Mouse (Mus musculus) lung, embryonic 15.5 days (tissue): Measurements from ENCODE around the gene Rnase2b. TPM values are rescaled to one million over a fixed set of nuclear protein-coding genes. Genes with fewer than 3 reads are reported as not detected.
"Not testable (repeated sequence)": the region's sequence is repeated elsewhere in the genome, so short reads cannot be mapped to it uniquely, and the experiment has no call there.

Source experiments
- ATAC-seq: fragments of 200-750 bp; cut with Nextera tagmentation; 2 replicates; pipeline ENCODE4 v1.8.0; 2017; ENCODE audit warnings: moderate number of reproducible peaks, borderline replicate concordance; ENCODE audit not compliant: low FRiP score, low TSS enrichment; ENCODE audit errors: extremely low read depth
- H3K27ac ChIP-seq: fragments of 300-500 bp; sonication (generic); 2 replicates; pipeline ENCODE4 v1.5.1; 2015; ENCODE audit warnings: moderate library complexity, mild to moderate bottlenecking, inconsistent platforms
- H3K27me3 ChIP-seq: fragments of 300-500 bp; sonication (generic); 2 replicates; pipeline ENCODE4 v1.6.1; 2015; ENCODE audit warnings: inconsistent platforms
- H3K36me3 ChIP-seq: fragments of 300-500 bp; sonication (generic); 2 replicates; pipeline ENCODE4 v1.6.1; 2015; ENCODE audit warnings: inconsistent platforms
- H3K4me1 ChIP-seq: fragments of 300-500 bp; sonication (generic); 2 replicates; pipeline ENCODE4 v1.6.1; 2015; ENCODE audit warnings: inconsistent platforms
- H3K4me2 ChIP-seq: fragments of 300-500 bp; sonication (generic); 2 replicates; pipeline ENCODE4 v1.6.1; 2015; ENCODE audit warnings: inconsistent platforms, mild to moderate bottlenecking, moderate library complexity
- H3K4me3 ChIP-seq: fragments of 300-500 bp; sonication (generic); 2 replicates; pipeline ENCODE4 v1.5.1; 2015; ENCODE audit warnings: mild to moderate bottlenecking, inconsistent platforms
- H3K9ac ChIP-seq: fragments of 300-500 bp; sonication (generic); 2 replicates; pipeline ENCODE4 v1.6.1; 2015; ENCODE audit warnings: inconsistent platforms
- H3K9me3 ChIP-seq: fragments of 300-500 bp; sonication (generic); 2 replicates; pipeline ENCODE4 v1.6.1; 2016; ENCODE audit warnings: inconsistent platforms
- WGBS: fragments of 180-500 bp; shearing (Covaris S2); methylation state at CpG from one replicate; pipeline ENCODE4 v1.1.7; 2015; 5-methylcytosine and 5-hydroxymethylcytosine counted together
- polyA plus RNA-seq: library from polyadenylated mRNA; unstranded; fragments of >200 nt; fragmentation: Nextera tagmentation; extraction: Ambion mirVana; gene quantifications from 2 replicates; pipeline ENCODE4 v1.2.1, GENCODE M21; 2015

Gene Rnase2b
- not detected in 2 replicates for polyA plus RNA-seq

- H3K36me3 ChIP-seq, H3K9me3 ChIP-seq, H3K4me2 ChIP-seq, H3K4me1 ChIP-seq, H3K4me3 ChIP-seq, H3K27ac ChIP-seq, H3K9ac ChIP-seq, H3K27me3 ChIP-seq, ATAC-seq: not testable (repeated sequence)
- WGBS, result 84% methylated on average over 3 of the region's 3 CpGs
Measured at GRCm38 (mm10) chr14:51161976-51162375, at the start of gene Rnase2b. Rnase2b (plus strand) TSS chr14:51162260.

- Histone ChIP-seq H3K4me2 (no peak overlapping the region), H3K27ac (no peak overlapping the region), H3K27me3 (no peaks in the 10 kb centered on the region), H3K4me3 (no peak overlapping the region), H3K36me3 (no peaks in the 10 kb centered on the region), H3K9ac (no peak overlapping the region), H3K4me1 (no peaks in the 10 kb centered on the region), H3K9me3 (no peaks in the 10 kb centered on the region)
- ATAC-seq, result no peak
- WGBS, result 41% methylated on average over 9 of the region's 9 CpGs
Measured at GRCm38 (mm10) chr14:51113476-51113875, 48.6 kb upstream of the Rnase2b start.

GRCm38 (mm10) chr14:51113916-51114560, 48.0 kb upstream of the Rnase2b start, which contains the start of gene Eddm3b:
Eddm3b (plus strand) TSS chr14:51114426.
- Histone ChIP-seq H3K9ac (no peak within 1 kb of the TSS), H3K36me3 (no peaks in the 10 kb centered on the region), H3K27ac (no peak within 1 kb of the TSS), H3K4me2 (no peak within 1 kb of the TSS), H3K4me1 (no peaks in the 10 kb centered on the region), H3K27me3 (no peaks in the 10 kb centered on the region), H3K4me3 (no peak within 1 kb of the TSS), H3K9me3 (no peaks in the 10 kb centered on the region)
- no peak for ATAC-seq
- 48% methylated on average over 12 of the region's 12 CpGs for WGBS

- Histone ChIP-seq H3K27me3 (no peaks in the 10 kb centered on the region), H3K9ac (no peak overlapping the region), H3K4me2 (no peak overlapping the region), H3K9me3 (no peaks in the 10 kb centered on the region), H3K36me3 (no peaks in the 10 kb centered on the region), H3K4me3 (no peak overlapping the region), H3K4me1 (no peaks in the 10 kb centered on the region), H3K27ac (no peak overlapping the region)
- no peak for ATAC-seq
- WGBS, result 76% methylated on average over 6 of the region's 6 CpGs
Measured at GRCm38 (mm10) chr14:51125684-51126083, 36.4 kb upstream of the Rnase2b start.

- Histone ChIP-seq H3K36me3 (no peaks in the 10 kb centered on the region), H3K4me2 (no peak overlapping the region), H3K4me1 (no peaks in the 10 kb centered on the region), H3K27me3 (no peaks in the 10 kb centered on the region), H3K27ac (no peak overlapping the region), H3K9ac (no peak overlapping the region), H3K9me3 (no peaks in the 10 kb centered on the region), H3K4me3 (no peak overlapping the region)
- WGBS, result 44% methylated on average over 2 of the region's 2 CpGs
- peak; percentile 42; the same call in 1 of the 2 replicates for ATAC-seq
Measured at GRCm38 (mm10) chr14:51127648-51128258, 34.3 kb upstream of the Rnase2b start.

GRCm38 (mm10) chr14:51128775-51129623, 33.1 kb upstream of the Rnase2b start:
- Histone ChIP-seq H3K4me1 (no peaks in the 10 kb centered on the region), H3K9ac (no peak overlapping the region), H3K9me3 (no peaks in the 10 kb centered on the region), H3K4me2 (no peak overlapping the region), H3K4me3 (no peak overlapping the region), H3K27ac (no peak overlapping the region), H3K27me3 (no peaks in the 10 kb centered on the region), H3K36me3 (no peaks in the 10 kb centered on the region)
- WGBS, result 67% methylated on average over 9 of the region's 9 CpGs
- no peak for ATAC-seq

GRCm38 (mm10) chr14:51129624-51129975, 32.5 kb upstream of the Rnase2b start:
- WGBS, result 58% methylated on average over 4 of the region's 4 CpGs
- H3K4me1 ChIP-seq, result no peaks in the 10 kb centered on the region
- H3K27me3 ChIP-seq, result no peaks in the 10 kb centered on the region
- no peak overlapping the region for H3K4me3 ChIP-seq
- H3K9me3 ChIP-seq, result no peaks in the 10 kb centered on the region
- H3K9ac ChIP-seq, result no peak overlapping the region
- H3K27ac ChIP-seq, result no peak overlapping the region
- no peak for ATAC-seq
- no peak overlapping the region for H3K4me2 ChIP-seq
- H3K36me3 ChIP-seq, result no peaks in the 10 kb centered on the region

- H3K36me3 ChIP-seq, result no peaks in the 10 kb centered on the region
- H3K27me3 ChIP-seq, result no peaks in the 10 kb centered on the region
- no peak overlapping the region for H3K4me2 ChIP-seq
- no peak overlapping the region for H3K9ac ChIP-seq
- no peaks in the 10 kb centered on the region for H3K9me3 ChIP-seq
- H3K4me3 ChIP-seq, result no peak overlapping the region
- no peak for ATAC-seq
- no peak overlapping the region for H3K27ac ChIP-seq
- H3K4me1 ChIP-seq, result no peaks in the 10 kb centered on the region
- 62% methylated on average over 9 of the region's 9 CpGs for WGBS
Measured at GRCm38 (mm10) chr14:51130315-51130940, 31.6 kb upstream of the Rnase2b start.

- H3K9me3 ChIP-seq, result no peaks in the 10 kb centered on the region
- H3K4me1 ChIP-seq, result no peaks in the 10 kb centered on the region
- H3K27ac ChIP-seq, result no peak overlapping the region
- H3K4me2 ChIP-seq, result no peak overlapping the region
- ATAC-seq, result no peak
- no peaks in the 10 kb centered on the region for H3K36me3 ChIP-seq
- H3K4me3 ChIP-seq, result no peak overlapping the region
- 69% methylated on average over 7 of the region's 7 CpGs for whole genome bisulfite sequencing
- H3K27me3 ChIP-seq, result no peaks in the 10 kb centered on the region
- no peak overlapping the region for H3K9ac ChIP-seq
Measured at GRCm38 (mm10) chr14:51131086-51131815, 30.8 kb upstream of the Rnase2b start.

GRCm38 (mm10) chr14:51132372-51132771, 29.7 kb upstream of the Rnase2b start:
- H3K36me3 ChIP-seq, result no peaks in the 10 kb centered on the region
- H3K4me1 ChIP-seq, result no peaks in the 10 kb centered on the region
- H3K9me3 ChIP-seq, result no peaks in the 10 kb centered on the region
- ATAC-seq, result no peak
- no peak overlapping the region for H3K9ac ChIP-seq
- H3K27ac ChIP-seq, result no peak overlapping the region
- no peaks in the 10 kb centered on the region for H3K27me3 ChIP-seq
- H3K4me3 ChIP-seq, result no peak overlapping the region
- H3K4me2 ChIP-seq, result no peak overlapping the region
- 91% methylated on average over 4 of the region's 4 CpGs for WGBS

- no peaks in the 10 kb centered on the region for H3K36me3 ChIP-seq
- H3K9me3 ChIP-seq, result no peaks in the 10 kb centered on the region
- no peak overlapping the region for H3K27ac ChIP-seq
- no peaks in the 10 kb centered on the region for H3K4me1 ChIP-seq
- H3K4me2 ChIP-seq, result no peak overlapping the region
- no peak overlapping the region for H3K9ac ChIP-seq
- H3K4me3 ChIP-seq, result no peak overlapping the region
- ATAC-seq, result no peak
- WGBS, result 62% methylated on average over 2 of the region's 2 CpGs
- no peaks in the 10 kb centered on the region for H3K27me3 ChIP-seq
Measured at GRCm38 (mm10) chr14:51140342-51140741, 21.7 kb upstream of the Rnase2b start.
